Mouse (Mus musculus) Muller cell, postnatal 12 days (primary cell): ENCODE data around the gene Pex1.
"Not testable (repeated sequence)": the region's sequence is repeated elsewhere in the genome, so short reads cannot be mapped to it uniquely, and the experiment has no call there.

Experiments used
- DNase-seq: peaks from one replicate; pipeline ENCODE4 v3.0.0-alpha.2; 2015; ENCODE audit errors: inconsistent ontology term

Gene Pex1

DNA sequence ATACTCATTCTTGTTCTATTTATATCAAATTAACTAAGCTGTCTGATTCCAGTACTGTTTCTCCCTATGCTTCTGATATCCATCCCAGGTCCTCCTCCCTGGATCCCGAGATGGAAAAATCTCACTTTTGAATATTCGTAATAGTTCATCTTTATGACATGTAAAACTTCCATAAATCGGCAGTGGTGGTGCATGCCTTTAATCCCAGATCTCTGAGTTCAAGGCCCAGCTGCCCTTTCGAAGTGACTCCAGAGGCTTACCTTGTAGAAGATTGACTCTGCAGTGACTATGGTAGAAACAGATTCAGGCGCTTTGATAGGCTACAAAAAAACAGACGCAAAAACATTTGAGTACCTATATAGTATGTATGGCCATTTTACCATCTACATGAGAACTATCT, 48.8 kb downstream of the Pex1 start:
- no peak for DNase-seq

DNA sequence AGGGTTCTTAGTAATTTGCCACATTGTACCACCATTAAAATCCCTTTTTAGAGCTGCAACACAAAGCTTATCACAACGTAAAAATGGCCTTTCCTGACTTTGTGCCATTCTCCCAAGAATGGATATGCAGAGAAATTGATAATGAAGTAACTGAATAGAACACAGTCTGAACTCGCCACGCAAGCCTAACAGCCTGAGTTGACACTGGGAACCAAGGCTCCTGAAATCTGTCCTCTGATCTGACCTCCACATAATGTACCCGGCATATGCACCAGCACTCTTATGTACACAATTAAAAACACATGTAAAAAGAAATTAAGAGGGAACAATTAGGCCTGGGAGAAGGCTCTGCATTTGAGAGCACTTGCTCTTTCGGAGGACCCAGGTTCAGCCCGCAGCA, 49.5 kb downstream of the Pex1 start:
- DNase-seq = no peak

DNA sequence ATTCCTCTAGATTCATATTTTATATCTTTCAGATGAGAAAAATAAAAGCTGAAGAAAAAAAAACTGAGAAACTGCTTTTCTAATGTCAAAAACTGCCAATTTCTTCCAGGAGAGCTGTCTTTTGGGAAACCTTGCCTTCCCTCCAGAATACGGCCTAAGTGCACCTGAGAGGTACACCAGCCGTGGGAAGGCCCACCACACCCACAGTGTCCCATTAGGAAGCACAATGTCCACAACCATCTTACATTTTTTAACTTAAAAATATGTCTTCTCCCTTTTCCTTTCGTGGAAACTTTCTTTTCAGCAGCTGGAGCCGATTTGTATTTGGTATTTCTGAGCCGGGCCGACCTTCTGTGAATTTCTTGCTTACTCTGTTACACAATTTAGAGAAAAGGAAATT, 50.7 kb downstream of the Pex1 start:
- DNase-seq = no peak

DNA sequence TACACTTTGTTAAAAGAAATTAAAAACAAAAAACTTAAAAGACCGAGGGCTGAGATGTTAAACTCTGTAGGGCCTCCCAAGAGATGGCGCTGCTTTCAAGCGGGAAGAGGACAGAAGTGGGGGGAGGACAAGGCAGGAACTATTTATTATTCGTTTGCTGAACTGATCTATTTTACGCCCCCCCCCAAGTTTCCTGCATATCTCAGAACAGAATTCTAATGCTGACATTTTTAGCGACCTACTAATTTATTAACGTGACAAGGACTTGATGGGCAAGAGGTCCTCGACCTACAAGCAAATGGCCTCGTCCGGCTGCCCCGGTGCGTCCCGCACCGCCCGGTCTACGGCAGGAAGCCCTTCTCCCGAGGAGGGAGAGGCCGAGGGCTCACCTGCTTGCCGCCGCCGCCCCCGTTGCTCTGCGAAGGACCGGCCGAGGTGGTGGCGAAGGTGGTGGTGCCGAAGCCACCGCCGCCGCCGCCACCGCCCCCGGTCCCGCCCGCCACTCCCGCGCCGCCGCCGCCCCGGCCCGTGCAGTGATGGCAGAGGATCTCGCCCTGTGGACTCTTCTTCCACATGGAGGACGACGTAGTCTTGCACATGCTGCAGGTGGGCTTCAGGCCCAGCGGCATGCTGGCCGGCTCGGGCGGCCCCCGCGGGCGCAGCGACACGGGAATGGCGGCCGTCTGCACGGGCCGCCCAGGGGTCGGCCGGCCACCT, 51.3 kb downstream of the Pex1 start:
- DNase-seq = peak; percentile 53

DNA sequence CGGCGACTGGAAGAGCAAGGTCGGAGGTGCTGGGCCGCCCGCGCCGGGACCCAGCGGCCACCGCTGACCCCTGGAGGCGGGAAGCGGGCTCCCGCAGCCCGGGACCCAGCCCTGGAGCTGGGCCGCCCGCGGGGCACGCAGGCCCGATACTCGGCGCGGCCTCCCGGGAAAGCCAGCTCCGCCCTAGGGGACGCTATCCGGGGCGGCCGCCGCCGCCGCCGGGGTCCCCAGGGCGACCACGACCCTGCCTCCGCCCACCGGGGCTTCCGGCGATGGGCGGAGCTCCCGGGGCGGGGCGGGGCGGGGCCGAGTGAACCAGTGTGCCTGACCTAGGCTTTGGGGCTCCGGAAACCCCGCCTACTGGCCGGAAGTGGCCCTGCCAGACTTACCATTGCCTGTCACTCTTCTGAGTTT, 51.8 kb downstream of the Pex1 start:
- DNase-seq = peak; percentile 93

DNA sequence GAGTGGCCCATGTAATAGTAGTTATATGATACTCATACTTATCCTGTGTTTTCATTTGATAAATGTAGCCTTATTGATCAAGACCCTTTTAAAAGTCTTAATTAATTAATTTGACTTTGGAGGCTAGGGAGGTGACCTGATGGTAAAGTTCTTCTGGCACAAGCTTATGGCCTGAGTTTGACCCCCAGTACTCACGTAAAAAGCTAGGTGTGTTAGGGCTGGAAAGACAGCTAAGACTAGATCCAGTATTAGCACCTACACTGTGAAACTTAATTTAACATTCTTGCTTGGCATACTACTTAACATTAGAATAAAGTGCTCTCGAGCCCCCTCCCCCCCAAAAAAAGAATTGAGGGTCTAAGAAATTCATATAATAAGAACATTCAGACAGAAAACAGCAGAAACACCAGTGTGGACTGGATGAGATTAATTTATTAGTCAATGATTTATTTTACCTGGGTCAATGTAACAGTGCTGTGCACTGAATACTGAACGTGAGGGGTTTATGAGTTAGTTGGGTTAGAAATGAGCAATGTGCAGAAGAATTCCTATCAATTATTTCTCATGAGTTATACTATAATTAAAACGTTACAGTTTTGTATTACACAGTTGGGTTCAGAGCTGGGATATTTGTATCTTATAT, 52.5 kb downstream of the Pex1 start:
- no peak for DNase-seq

DNA sequence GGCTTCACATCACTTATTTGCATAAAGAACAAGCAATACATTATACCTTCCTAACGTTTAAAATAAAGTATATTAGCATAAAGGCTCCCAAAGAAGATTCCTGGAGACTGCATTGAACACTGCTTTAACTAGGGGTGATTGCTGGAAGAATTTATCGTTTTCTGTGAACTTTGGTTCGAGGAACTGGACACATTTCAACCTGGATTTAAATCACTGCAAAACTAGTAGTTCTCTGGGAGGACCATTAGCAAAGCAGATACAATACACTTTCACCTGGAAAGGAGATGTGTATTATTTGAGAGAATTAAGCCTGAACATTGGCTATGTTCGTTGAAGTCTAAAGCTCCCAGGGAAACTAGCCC, 53.0 kb downstream of the Pex1 start:
- no peak for DNase-seq

DNA sequence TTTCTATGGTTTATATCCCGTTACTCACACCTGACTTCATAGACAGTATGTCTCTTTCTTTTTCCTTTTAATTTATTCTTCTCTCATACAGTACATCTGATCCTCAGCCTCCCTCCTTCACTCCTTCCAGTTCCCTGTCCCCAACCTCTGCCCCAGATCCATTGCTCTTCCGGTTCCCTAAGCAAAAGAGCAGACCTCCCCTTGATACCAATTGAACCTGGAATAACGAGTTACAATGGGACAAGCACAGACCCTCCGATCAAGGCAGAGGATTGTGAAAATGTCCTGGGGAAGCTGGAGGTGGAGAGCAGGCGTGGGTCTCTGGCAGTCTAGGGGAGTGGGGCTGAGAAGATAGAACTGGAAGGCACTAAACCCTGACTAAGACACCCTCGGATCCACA, 55.0 kb downstream of the Pex1 start, which contains the start of gene Tmbim7:
Tmbim7 (plus strand) TSS at position 301 of the 400 bp plus-strand sequence.
- no peak for DNase-seq

DNA sequence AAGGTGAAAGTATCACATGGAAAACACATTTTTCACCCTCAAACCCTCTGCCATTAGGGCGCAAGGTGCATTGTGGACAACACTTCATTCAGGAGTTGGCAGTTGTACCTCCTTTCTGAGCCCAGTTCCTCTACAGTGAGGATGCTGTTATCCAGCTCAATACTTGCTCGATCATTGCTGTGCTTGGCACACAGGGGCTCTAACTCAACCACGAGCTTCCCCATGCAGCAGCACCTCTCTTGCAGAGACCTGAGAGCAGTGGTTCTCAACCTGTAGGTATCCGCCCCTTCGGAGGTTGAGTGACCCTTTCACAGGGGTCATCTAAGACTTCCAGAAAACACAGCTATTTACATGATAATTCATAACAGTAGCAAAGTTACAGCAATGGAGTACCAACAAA, 55.8 kb downstream of the Pex1 start:
- DNase-seq = no peak

DNA sequence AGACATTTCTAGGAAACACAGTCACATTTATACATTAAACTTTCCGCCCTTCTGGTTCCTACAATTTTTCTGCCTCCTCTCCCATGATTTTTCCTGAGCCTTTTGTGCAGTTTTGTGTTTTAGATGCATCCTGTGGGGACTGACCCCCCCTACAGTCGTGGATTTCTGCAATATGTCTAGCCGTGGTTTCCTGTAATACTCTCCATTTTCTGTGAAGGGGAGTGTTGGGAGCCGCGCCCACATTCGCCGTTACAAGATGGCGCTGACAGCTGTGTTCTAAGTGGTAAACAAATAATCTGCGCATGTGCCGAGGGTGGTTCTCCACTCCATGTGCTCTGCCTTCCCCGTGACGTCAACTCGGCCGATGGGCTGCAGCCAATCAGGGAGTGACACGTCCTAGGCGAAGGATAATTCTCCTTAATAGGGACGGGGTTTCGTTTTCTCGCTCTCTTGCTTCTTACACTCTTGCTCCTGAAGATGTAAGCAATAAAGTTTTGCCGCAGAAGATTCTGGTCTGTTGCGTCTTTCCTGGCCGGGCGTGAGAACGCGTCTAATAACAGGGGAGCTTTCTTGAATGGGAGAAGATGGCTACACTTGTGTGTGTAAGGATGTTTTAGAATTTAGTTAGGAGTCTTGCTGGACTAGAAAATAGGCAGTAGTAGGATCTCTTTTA, 57.2 kb downstream of the Pex1 start:
- DNase-seq = not testable (repeated sequence)

DNA sequence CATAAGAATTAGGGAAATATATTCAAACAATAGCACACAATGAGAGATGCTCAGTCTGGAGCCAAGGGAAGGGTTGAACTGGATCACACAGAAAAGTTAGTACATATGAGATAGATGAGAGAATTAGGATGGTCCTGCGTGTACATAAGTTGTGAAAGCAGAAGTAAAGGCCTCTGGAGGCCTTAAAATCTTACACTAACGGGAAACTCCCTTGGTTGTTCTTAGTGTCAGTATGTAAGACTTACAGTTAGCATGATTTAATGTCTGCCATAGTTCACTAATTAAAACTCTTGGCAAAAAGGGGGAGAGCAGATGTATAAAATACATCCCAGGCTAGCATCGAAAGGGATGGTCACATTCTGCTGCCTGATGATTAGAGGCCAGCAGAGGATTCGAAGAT, 57.9 kb downstream of the Pex1 start:
- no peak for DNase-seq

DNA sequence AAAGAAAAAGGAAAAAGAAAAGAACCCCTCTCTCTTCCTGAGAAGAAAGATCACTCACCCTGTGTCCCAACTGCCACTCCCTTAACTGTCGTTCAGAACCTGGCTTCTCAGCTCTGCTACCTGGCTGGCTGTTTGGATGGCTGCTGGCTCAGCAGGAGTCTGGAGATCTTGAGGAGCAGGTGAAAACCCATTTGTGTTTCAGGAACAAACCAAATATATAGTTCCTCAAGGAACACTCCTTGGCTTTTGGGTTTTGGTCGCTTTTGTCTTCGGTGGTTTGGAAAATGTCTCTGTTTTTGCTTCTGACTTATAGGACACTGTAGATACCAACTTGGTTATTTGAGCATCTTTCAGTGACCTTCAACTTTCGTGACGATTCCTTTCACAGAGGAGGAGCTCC, 61.2 kb downstream of the Pex1 start, which contains the start of gene Gatad1:
Gatad1 (minus strand) TSS at position 101 of the 400 bp plus-strand sequence.
- DNase-seq = no peak

DNA sequence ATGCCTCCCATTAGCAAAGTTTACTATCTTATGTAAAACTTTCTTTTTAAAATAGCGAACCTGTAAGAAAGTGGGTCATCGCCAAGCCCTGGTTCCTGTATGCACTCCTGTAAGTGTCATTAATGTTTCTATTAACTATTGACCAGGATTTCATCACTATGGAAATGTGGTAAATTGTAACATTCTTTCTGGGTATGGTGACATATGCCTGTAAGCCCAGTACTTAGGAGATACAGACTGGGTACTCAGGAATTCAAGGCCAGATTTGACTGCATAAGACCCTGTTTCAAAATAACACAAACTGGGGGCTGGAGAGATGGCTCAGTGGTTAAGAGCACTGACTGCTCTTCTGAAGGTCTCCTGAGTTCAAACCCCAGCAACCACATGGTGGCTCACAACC, 69.4 kb downstream of the Pex1 start:
- DNase-seq = no peak

DNA sequence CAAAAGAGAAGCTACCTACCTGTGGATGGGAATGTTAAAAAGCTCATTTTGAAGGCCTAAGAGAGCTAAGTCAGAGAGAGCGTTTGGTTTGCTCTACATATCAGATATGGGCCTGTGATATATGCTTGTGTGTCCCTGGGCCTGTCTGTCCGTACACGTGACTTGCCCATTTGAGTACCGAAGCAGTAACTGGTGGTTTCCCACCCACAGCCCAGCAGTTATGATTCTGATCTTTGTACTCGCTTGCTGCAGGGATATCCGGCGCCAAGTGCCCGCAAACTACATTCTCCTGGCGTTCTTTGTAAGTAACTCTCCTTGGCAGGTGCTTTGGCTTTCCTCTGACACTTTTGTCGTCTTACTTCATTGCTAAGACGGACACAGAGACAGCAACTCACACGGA, 70.7 kb downstream of the Pex1 start:
- no peak for DNase-seq

DNA sequence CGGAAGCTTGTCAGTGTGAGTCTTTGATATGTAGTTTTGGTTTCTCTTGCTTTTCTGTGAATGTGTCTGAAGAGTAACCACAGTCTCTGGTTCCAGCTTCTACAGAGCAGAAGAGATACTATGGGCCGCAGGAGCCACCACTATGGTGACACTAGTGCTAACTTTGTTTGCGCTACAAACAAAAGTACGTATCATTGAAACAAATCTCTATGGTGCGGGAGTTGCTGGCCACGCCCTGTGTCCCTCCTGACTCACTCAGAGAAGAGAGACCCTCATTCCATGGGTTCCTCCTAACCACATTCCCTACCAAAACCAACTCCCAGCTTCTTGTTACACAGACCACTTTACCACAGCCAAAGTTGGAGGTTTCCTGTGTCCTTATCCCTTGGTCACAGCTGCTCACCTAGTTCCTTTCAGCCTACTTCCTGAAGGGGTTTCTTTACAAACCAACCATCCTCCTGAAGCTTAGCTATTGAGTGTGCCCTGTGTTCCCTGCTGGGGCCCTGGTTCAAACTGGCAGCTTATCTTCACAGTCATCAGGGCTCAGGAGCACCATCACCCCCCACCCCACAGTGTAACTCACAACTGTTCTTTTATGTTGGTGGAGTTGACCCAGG, 74.2 kb downstream of the Pex1 start:
- no peak for DNase-seq
